Mouse (Mus musculus) neural tube, embryonic 11.5 days (tissue): Measurements from ENCODE around the gene Erich6. TPM values are rescaled to one million over a fixed set of nuclear protein-coding genes. Genes with fewer than 3 reads are reported as not detected.

Experiments
- ATAC-seq: fragments of 200-750 bp; cut with Nextera tagmentation; 2 replicates; pipeline ENCODE4 v1.8.0; 2017; ENCODE audit warnings: moderate number of reproducible peaks, mild to moderate bottlenecking, moderate TSS enrichment, moderate library complexity; ENCODE audit not compliant: insufficient read depth, low FRiP score, low TSS enrichment
- DNase-seq: peaks from one replicate; pipeline ENCODE4 v3.0.0-alpha.2; 2015; ENCODE audit warnings: low spot score
- H3K27ac ChIP-seq: fragments of 300-500 bp; sonication (generic); 2 replicates; pipeline ENCODE4 v1.5.1; 2014; ENCODE audit warnings: low read depth, mild to moderate bottlenecking, low read length
- H3K27me3 ChIP-seq: fragments of 300-500 bp; sonication (generic); 2 replicates; pipeline ENCODE4 v1.6.1; 2014; ENCODE audit warnings: mild to moderate bottlenecking, low read length, mixed read lengths; ENCODE audit not compliant: control insufficient read depth, insufficient read depth
- H3K36me3 ChIP-seq: fragments of 300-500 bp; sonication (generic); 2 replicates; pipeline ENCODE4 v1.6.1; 2014; ENCODE audit warnings: mild to moderate bottlenecking, low read length, moderate library complexity, mixed read lengths; ENCODE audit not compliant: control insufficient read depth, insufficient read depth
- H3K4me1 ChIP-seq: fragments of 300-500 bp; sonication (generic); 2 replicates; pipeline ENCODE4 v1.6.1; 2014; ENCODE audit warnings: low read length, mixed read lengths; ENCODE audit not compliant: control insufficient read depth, insufficient read depth
- H3K4me2 ChIP-seq: fragments of 300-500 bp; sonication (generic); 2 replicates; pipeline ENCODE4 v1.6.1; 2014; ENCODE audit warnings: low read depth, mild to moderate bottlenecking, moderate library complexity
- H3K4me3 ChIP-seq: fragments of 300-500 bp; sonication (generic); 2 replicates; pipeline ENCODE4 v1.5.1; 2014; ENCODE audit warnings: low read depth, low read length
- H3K9ac ChIP-seq: fragments of 300-500 bp; sonication (generic); 2 replicates; pipeline ENCODE4 v1.6.1; 2014; ENCODE audit warnings: mild to moderate bottlenecking, low read length
- H3K9me3 ChIP-seq: fragments of 300-500 bp; sonication (generic); 2 replicates; pipeline ENCODE4 v1.6.1; 2016; ENCODE audit warnings: low read length; ENCODE audit not compliant: control insufficient read depth
- WGBS: fragments of 180-500 bp; shearing (Covaris S2); extraction: QIAGEN DNeasy Blood & Tissue Kit; methylation state at CpG from one replicate; pipeline ENCODE4 v1.1.7; 2014; 5-methylcytosine and 5-hydroxymethylcytosine counted together
- polyA plus RNA-seq: library from polyadenylated mRNA; unstranded; fragments of >200 nt; fragmentation: Nextera tagmentation; extraction: Ambion mirVana; gene quantifications from 2 replicates; pipeline ENCODE4 v1.2.1, GENCODE M21; 2014

Erich6 gene
- polyA plus RNA-seq, 1 experiment from 2014 or later, result not detected

- DNase-seq (peak; percentile 60), ATAC-seq (peak; percentile 45)
- Histone ChIP-seq H3K9ac (no peak overlapping the region), H3K4me2 (no peak overlapping the region), H3K27ac (no peak overlapping the region), H3K4me1 (no peaks in the 10 kb centered on the region), H3K27me3 (no peaks in the 10 kb centered on the region), H3K4me3 (no peak overlapping the region), H3K9me3 (no peaks in the 10 kb centered on the region), H3K36me3 (no peaks in the 10 kb centered on the region)
- 58% methylated on average over 17 of the region's 17 CpGs for WGBS
These were observed 18.5 kb upstream of the Erich6 start for GRCm38 (mm10) chr3:58655362-58656130.

- no peaks in the 10 kb centered on the region for H3K27me3 ChIP-seq
- no peak for ATAC-seq
- no peaks in the 10 kb centered on the region for H3K9me3 ChIP-seq
- no peak overlapping the region for H3K27ac ChIP-seq
- 69% methylated on average over 5 of the region's 5 CpGs for WGBS
- H3K4me2 ChIP-seq, result no peak overlapping the region
- no peaks in the 10 kb centered on the region for H3K36me3 ChIP-seq
- no peak for DNase-seq
- H3K4me3 ChIP-seq, result no peak overlapping the region
- no peaks in the 10 kb centered on the region for H3K4me1 ChIP-seq
- H3K9ac ChIP-seq, result no peak overlapping the region
These were observed 16.9 kb upstream of the Erich6 start for GRCm38 (mm10) chr3:58653907-58654306.

- H3K27me3 ChIP-seq, result no peaks in the 10 kb centered on the region
- H3K4me1 ChIP-seq, result no peaks in the 10 kb centered on the region
- DNase-seq (no peak), ATAC-seq (no peak)
- WGBS, result 84% methylated on average over 4 of the region's 4 CpGs
- no peak overlapping the region for H3K9ac ChIP-seq
- no peaks in the 10 kb centered on the region for H3K9me3 ChIP-seq
- H3K4me3 ChIP-seq, result no peak overlapping the region
- H3K4me2 ChIP-seq, result no peak overlapping the region
- H3K36me3 ChIP-seq, result no peaks in the 10 kb centered on the region
- no peak overlapping the region for H3K27ac ChIP-seq
These were observed 13.3 kb upstream of the Erich6 start for GRCm38 (mm10) chr3:58650328-58650727.

- Histone ChIP-seq H3K27me3 (no peaks in the 10 kb centered on the region), H3K4me3 (no peak overlapping the region), H3K36me3 (no peaks in the 10 kb centered on the region), H3K9ac (no peak overlapping the region), H3K4me2 (no peak overlapping the region), H3K4me1 (no peaks in the 10 kb centered on the region), H3K27ac (no peak overlapping the region), H3K9me3 (no peaks in the 10 kb centered on the region)
- DNase-seq (no peak), ATAC-seq (no peak)
- 79% methylated on average over 2 of the region's 2 CpGs for WGBS
These were observed 10.2 kb upstream of the Erich6 start for GRCm38 (mm10) chr3:58647179-58647578.

- 85% methylated on average over 4 of the region's 4 CpGs for WGBS
- H3K4me1 ChIP-seq, result no peaks in the 10 kb centered on the region
- H3K4me2 ChIP-seq, result no peak overlapping the region
- no peaks in the 10 kb centered on the region for H3K27me3 ChIP-seq
- no peaks in the 10 kb centered on the region for H3K36me3 ChIP-seq
- H3K27ac ChIP-seq, result no peak overlapping the region
- H3K4me3 ChIP-seq, result no peak overlapping the region
- DNase-seq, result no peak
- H3K9ac ChIP-seq, result no peak overlapping the region
- H3K9me3 ChIP-seq, result no peaks in the 10 kb centered on the region
- ATAC-seq, result no peak
These were observed 9.2 kb upstream of the Erich6 start for GRCm38 (mm10) chr3:58646180-58646579.

- no peak for ATAC-seq
- no peak overlapping the region for H3K27ac ChIP-seq
- no peaks in the 10 kb centered on the region for H3K9me3 ChIP-seq
- no peaks in the 10 kb centered on the region for H3K27me3 ChIP-seq
- H3K4me2 ChIP-seq, result no peak overlapping the region
- no peak overlapping the region for H3K9ac ChIP-seq
- 85% methylated on average over 2 of the region's 2 CpGs for WGBS
- no peak for DNase-seq
- H3K36me3 ChIP-seq, result no peaks in the 10 kb centered on the region
- H3K4me3 ChIP-seq, result no peak overlapping the region
- H3K4me1 ChIP-seq, result peaks cover 3% of the 10 kb centered on the region; the same call in 1 of the 2 replicates
These were observed 5.3 kb downstream of the Erich6 start for GRCm38 (mm10) chr3:58631693-58632092.

- no peak for DNase-seq
These were observed 12.0 kb downstream of the Erich6 start for GRCm38 (mm10) chr3:58624981-58625380.

GRCm38 (mm10) chr3:58622665-58623394 is 14.2 kb downstream of the Erich6 start:
- Histone ChIP-seq H3K9me3 (no peaks in the 10 kb centered on the region), H3K27ac (no peak overlapping the region), H3K9ac (no peak overlapping the region), H3K4me3 (no peak overlapping the region), H3K27me3 (no peaks in the 10 kb centered on the region), H3K36me3 (no peaks in the 10 kb centered on the region), H3K4me1 (no peaks in the 10 kb centered on the region), H3K4me2 (no peak overlapping the region)
- no peak for DNase-seq
- 79% methylated on average over 3 of the region's 3 CpGs for WGBS
- ATAC-seq, result no peak

More at GRCm38 (mm10) chr3:58624981-58625380, 12.0 kb downstream of the Erich6 start:
- H3K4me1 ChIP-seq, result no peaks in the 10 kb centered on the region
- H3K36me3 ChIP-seq, result no peaks in the 10 kb centered on the region
- no peaks in the 10 kb centered on the region for H3K27me3 ChIP-seq
- no peak overlapping the region for H3K4me2 ChIP-seq
- H3K9ac ChIP-seq, result no peak overlapping the region
- no peaks in the 10 kb centered on the region for H3K9me3 ChIP-seq
- WGBS, result 84% methylated on average over 4 of the region's 4 CpGs
- H3K27ac ChIP-seq, result no peak overlapping the region
- ATAC-seq, result no peak
- no peak overlapping the region for H3K4me3 ChIP-seq

GRCm38 (mm10) chr3:58621066-58621465 is 15.9 kb downstream of the Erich6 start:
- Histone ChIP-seq H3K27me3 (no peaks in the 10 kb centered on the region), H3K4me3 (no peak overlapping the region), H3K4me1 (no peaks in the 10 kb centered on the region), H3K9me3 (no peaks in the 10 kb centered on the region), H3K27ac (no peak overlapping the region), H3K36me3 (no peaks in the 10 kb centered on the region), H3K9ac (no peak overlapping the region), H3K4me2 (no peak overlapping the region)
- ATAC-seq (no peak), DNase-seq (no peak)
- 84% methylated on average over 7 of the region's 7 CpGs for WGBS
